Mouse (Mus musculus): ENCODE results near the gene Ppp3ca.

DNA sequence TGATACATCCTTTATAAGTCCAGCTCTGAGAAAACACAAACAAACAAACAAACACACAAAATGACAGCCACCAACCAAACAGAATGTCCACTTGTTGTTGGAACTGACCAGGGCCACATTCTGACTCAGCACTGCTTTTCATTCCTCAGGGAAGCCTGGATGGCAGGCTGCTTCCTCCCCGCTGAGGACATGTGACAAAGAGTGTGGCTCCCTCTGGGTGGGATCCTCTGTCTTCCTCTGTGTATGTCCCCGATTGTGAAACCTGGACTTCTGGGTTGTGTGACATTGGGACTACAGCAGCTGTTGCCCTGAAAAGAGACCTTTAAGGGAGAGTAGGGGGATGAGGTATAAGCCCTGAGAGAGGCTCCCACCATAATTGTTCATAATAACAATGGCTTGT lies 80.0 kb downstream of the Ppp3ca start:
- TF ChIP-seq CTCF (IDR thresholded peaks at IDR 0.05; ENCODE audit: low read depth) (no peak), EP300 (IDR thresholded peaks at IDR 0.05; ENCODE audit: low read depth) (no peak)

All from heart, postnatal 0 days (tissue).